Mouse (Mus musculus): ENCODE results near the gene Zbtb5.

DNA sequence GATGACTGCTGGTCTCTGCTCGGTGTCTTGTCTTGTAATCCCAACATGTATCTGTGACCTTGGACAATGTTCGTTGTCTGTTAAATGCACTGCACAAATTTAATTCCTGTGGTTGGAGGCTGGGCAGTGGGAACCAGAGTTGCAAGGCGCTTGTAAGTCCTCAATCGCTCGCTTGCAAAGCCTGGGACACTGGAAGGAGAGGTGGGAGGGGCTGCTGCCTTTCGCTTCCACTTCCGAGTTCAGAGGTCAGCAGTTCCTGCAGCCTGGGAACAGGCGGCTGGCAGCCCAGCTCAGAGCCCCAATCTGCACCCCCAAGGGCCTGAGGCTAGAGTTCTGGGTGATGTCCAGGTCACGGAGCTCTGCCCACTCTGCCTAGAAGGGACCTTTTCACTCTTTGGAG is 59.2 kb downstream of the Zbtb5 start:
- TF ChIP-seq POLR2A (IDR thresholded peaks at IDR 0.05; ENCODE audit: control insufficient read depth, extremely low read depth, insufficient read depth, low read length, poor library complexity): no peak
- no peak for TF ChIP-seq CTCF (IDR thresholded peaks at IDR 0.05; ENCODE audit: borderline replicate concordance, control insufficient read depth, extremely low read depth, insufficient read depth, low read length, poor library complexity)

All from thymus, adult 2 months (tissue).